Mouse (Mus musculus): ENCODE data around the gene Rhbdf2.

- TF ChIP-seq CTCF (IDR thresholded peaks at IDR 0.05; ENCODE audit: low read depth): no peak
- no peak for TF ChIP-seq EP300 (IDR thresholded peaks at IDR 0.05; ENCODE audit: low read depth)
These were observed 17.6 kb upstream of the Rhbdf2 start for GRCm38 (mm10) chr11:116644225-116645112.
